Comparison of ENCODE assay signal across 21 mouse cellular contexts in the genomic region with DNA sequence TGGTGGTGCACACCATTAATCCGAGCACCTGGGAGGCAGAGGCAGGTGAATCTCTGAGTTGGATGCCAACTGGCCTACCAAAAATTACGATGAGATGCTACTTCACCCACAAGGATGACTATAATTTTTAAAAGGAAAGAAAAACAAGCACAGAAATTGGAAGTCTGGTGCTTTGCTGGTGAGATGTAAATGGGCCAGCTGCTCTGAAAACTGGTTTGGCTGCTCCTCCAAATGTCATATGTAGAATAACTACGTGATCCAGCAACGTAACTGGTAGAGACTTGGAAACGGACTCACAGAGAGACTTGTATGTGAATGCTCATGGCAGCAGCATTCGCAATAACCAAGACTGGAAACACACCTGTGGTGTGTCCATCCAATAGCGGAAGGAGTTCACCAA. TPM values are rescaled to one million over a fixed set of nuclear protein-coding genes. Genes with fewer than 3 reads are reported as not detected.
DNase-seq lines count a peak whose midpoint lies in the region; ATAC-seq and TF ChIP-seq lines count a peak whose summit lies in the region.
"Had no signal": no experiment of that assay in that cellular context is flagged by ENCODE, and none has a peak within 500 bp of the region (broad histone marks: within the 10 kb centered on the region; RNA-seq: fewer than 3 reads in every experiment).

No protein-coding gene starts in this region.

- H3K9me3 ChIP-seq in hindbrain, embryonic 13.5 days, result no peaks in the 10 kb centered on the region
- no peaks in the 10 kb centered on the region for H3K9me3 ChIP-seq in hindbrain, embryonic 11.5 days (ENCODE audit: control insufficient read depth, low read length)
- H3K9me3 ChIP-seq in forebrain, postnatal 0 days (ENCODE audit: low read length), result no peaks in the 10 kb centered on the region
- H3K9me3 ChIP-seq: embryonic facial prominence, embryonic 13.5 days; limb, embryonic 15.5 days; stomach, embryonic 15.5 days had no signal

- H3K27me3 ChIP-seq in hindbrain, embryonic 13.5 days, result no peaks in the 10 kb centered on the region
- no peaks in the 10 kb centered on the region for H3K27me3 ChIP-seq in hindbrain, embryonic 11.5 days (ENCODE audit: control insufficient read depth, insufficient read depth, low read length)
- H3K27me3 ChIP-seq in forebrain, postnatal 0 days (ENCODE audit: insufficient read depth, low read length), result no peaks in the 10 kb centered on the region
- H3K27me3 ChIP-seq: embryonic facial prominence, embryonic 13.5 days; limb, embryonic 15.5 days; stomach, embryonic 15.5 days had no signal

- no peak for TF ChIP-seq CTCF in forebrain, postnatal 0 days (IDR thresholded peaks at IDR 0.05; ENCODE audit: low read depth)

- H3K4me1 ChIP-seq in hindbrain, embryonic 13.5 days (replicated peaks), result peaks cover 53% of the 10 kb centered on the region
- H3K4me1 ChIP-seq in hindbrain, embryonic 11.5 days (replicated peaks; ENCODE audit: control insufficient read depth, insufficient read depth, low read length), result no peaks in the 10 kb centered on the region; the same call in 1 of the 2 replicates
- H3K4me1 ChIP-seq in forebrain, postnatal 0 days (ENCODE audit: insufficient read depth), result peaks cover 19% of the 10 kb centered on the region
- H3K4me1 ChIP-seq: embryonic facial prominence, embryonic 13.5 days; limb, embryonic 15.5 days; stomach, embryonic 15.5 days had no signal

- H3K9ac ChIP-seq in hindbrain, embryonic 13.5 days, result no peak overlapping the region
- no peak overlapping the region for H3K9ac ChIP-seq in hindbrain, embryonic 11.5 days (ENCODE audit: low read depth, low read length)
- no peak overlapping the region for H3K9ac ChIP-seq in forebrain, postnatal 0 days
- H3K9ac ChIP-seq: embryonic facial prominence, embryonic 13.5 days; limb, embryonic 15.5 days; liver, postnatal 0 days; stomach, embryonic 15.5 days had no signal

- 91% methylated on average over 7 of the region's 7 CpGs for WGBS in hindbrain, embryonic 13.5 days
- 92% methylated on average over 7 of the region's 7 CpGs for WGBS in hindbrain, embryonic 11.5 days
- WGBS in forebrain, postnatal 0 days, result 61% methylated on average over 7 of the region's 7 CpGs

- peaks cover 9% of the 10 kb centered on the region for H3K36me3 ChIP-seq in hindbrain, embryonic 13.5 days
- H3K36me3 ChIP-seq in hindbrain, embryonic 11.5 days (ENCODE audit: control insufficient read depth, insufficient read depth, low read length), result no peaks in the 10 kb centered on the region
- no peaks in the 10 kb centered on the region for H3K36me3 ChIP-seq in forebrain, postnatal 0 days (ENCODE audit: insufficient read depth)
- H3K36me3 ChIP-seq: embryonic facial prominence, embryonic 13.5 days; limb, embryonic 15.5 days; stomach, embryonic 15.5 days had no signal

- ATAC-seq in hindbrain, embryonic 13.5 days (ENCODE audit: low FRiP score), result no peak
- no peak for ATAC-seq in hindbrain, embryonic 11.5 days (ENCODE audit: low FRiP score)
- peak; percentile 57; the same call in 1 of the 2 replicates for ATAC-seq in forebrain, postnatal 0 days
- ATAC-seq: liver, postnatal 0 days had no signal

- H3K27ac ChIP-seq in hindbrain, embryonic 13.5 days, result peak overlapping the region; percentile 63
- no peak overlapping the region for H3K27ac ChIP-seq in hindbrain, embryonic 11.5 days (ENCODE audit: low read depth, low read length)
- H3K27ac ChIP-seq in forebrain, postnatal 0 days (ENCODE audit: low read depth, low read length), result peak overlapping the region; percentile 86
- H3K27ac ChIP-seq: embryonic facial prominence, embryonic 13.5 days; limb, embryonic 15.5 days; stomach, embryonic 15.5 days had no signal

- no peak for DNase-seq in hindbrain, embryonic 11.5 days (ENCODE audit: low spot score)
- DNase-seq in left cerebral cortex, postnatal 14 days (ENCODE audit: low spot score in 2 of 2), result peak; percentile 36 to 65
- DNase-seq in left cerebral cortex, adult 11 months (ENCODE audit: low spot score), result no peak
- DNase-seq in brain, adult 2 months (ENCODE audit: low read depth, low spot score), result peak; percentile 71
- DNase-seq in forebrain, postnatal 0 days, result peak; percentile 81
- no peak for DNase-seq in embryo, embryonic 11 days
- DNase-seq: adrenal gland, postnatal 10 days; B cell, adult 2 months; liver, postnatal 0 days had no signal

- no peak overlapping the region for H3K4me3 ChIP-seq in hindbrain, embryonic 13.5 days
- H3K4me3 ChIP-seq in hindbrain, embryonic 11.5 days (ENCODE audit: low read depth, low read length), result no peak overlapping the region
- no peak overlapping the region for H3K4me3 ChIP-seq in forebrain, postnatal 0 days (ENCODE audit: low read depth, low read length)
- H3K4me3 ChIP-seq: embryonic facial prominence, embryonic 13.5 days; gastrocnemius, adult 2 months; limb, embryonic 15.5 days; stomach, embryonic 15.5 days had no signal

- no peak overlapping the region for H3K4me2 ChIP-seq in hindbrain, embryonic 13.5 days
- no peak overlapping the region for H3K4me2 ChIP-seq in hindbrain, embryonic 11.5 days (replicated peaks; ENCODE audit: low read depth, low read length)
- H3K4me2 ChIP-seq in forebrain, postnatal 0 days (ENCODE audit: low read depth), result no peak overlapping the region
- H3K4me2 ChIP-seq: embryonic facial prominence, embryonic 13.5 days; limb, embryonic 15.5 days; stomach, embryonic 15.5 days had no signal

- intact Hi-C loops in left cerebral cortex, postnatal 14 days (cut with DNase I), result no loop called here

RNA-seq across cellular contexts. Expression of gene 1700019N19Rik, which starts 35.9 kb away (rescaled TPM):
- not detected in 2 replicates for polyA plus RNA-seq in hindbrain, embryonic 13.5 days (2015; fragmentation: Nextera tagmentation; extraction: Ambion mirVana)
- polyA plus RNA-seq in hindbrain, embryonic 11.5 days (2014; fragmentation: Nextera tagmentation; extraction: Ambion mirVana), result not detected in 2 replicates
- not detected for total RNA-seq in left cerebral cortex, postnatal 14 days (2021)
- not detected in 2 replicates for total RNA-seq in forebrain, postnatal 0 days (2014; rRNA removed)
- not detected in 2 replicates for polyA plus RNA-seq in forebrain, postnatal 0 days (2015; fragmentation: Nextera tagmentation; extraction: Ambion mirVana)
- total RNA-seq: adrenal gland, postnatal 10 days; common myeloid progenitor, adult 5-6 weeks; gastrocnemius, adult 2 months; granulocyte monocyte progenitor cell, adult 5-6 weeks had no signal
- polyA plus RNA-seq: cerebellum, adult 2 months; embryonic facial prominence, embryonic 13.5 days; heart, embryonic 14.5 days; limb, embryonic 15.5 days; liver, postnatal 0 days; neural tube, embryonic 11.5 days; spleen, adult 2 months; thymus, postnatal 0 days had no signal

Comparison
In these comparisons a context has a peak if more than half of its experiments do, and no peak if none do; other contexts are left out.
1. DNase-seq: peak in left cerebral cortex, postnatal 14 days (2 of 2), brain, adult 2 months (single experiment) and forebrain, postnatal 0 days (single experiment); none in hindbrain, embryonic 11.5 days (single experiment), left cerebral cortex, adult 11 months (single experiment) and embryo, embryonic 11 days (single experiment).